Mouse (Mus musculus) lung, adult 2 months (tissue): ENCODE results near the gene Fth1.
"Not testable (repeated sequence)": the region's sequence is repeated elsewhere in the genome, so short reads cannot be mapped to it uniquely, and the experiment has no call there.

Source experiments
- CTCF ChIP-seq: fragments of 200-500 bp; IDR thresholded peaks from 2 replicates; pipeline ENCODE4 v1.5.1; 2011; ENCODE audit warnings: mild to moderate bottlenecking, low read length, control low read depth; ENCODE audit not compliant: insufficient read depth
- POLR2A ChIP-seq: fragments of 200-500 bp; IDR thresholded peaks from 2 replicates; pipeline ENCODE4 v1.6.1; 2011; ENCODE audit warnings: low read depth, mild to moderate bottlenecking, control low read depth, low read length, borderline replicate concordance; ENCODE audit errors: extremely low read depth

GRCm38 (mm10) chr19:9931167-9931607 lies 49.2 kb upstream of the Fth1 start:
- not testable (repeated sequence) for TF ChIP-seq POLR2A, CTCF
